Mouse (Mus musculus) left cerebral cortex, adult 9 months (tissue): ENCODE results near the gene Glis1.
A peak's percentile ranks its signal among the peaks of the same experiment; 100 is the strongest.

Experiments used
- DNase-seq, 2 experiments: peaks; one replicate each; pipeline ENCODE4 v3.0.0; 2022; ENCODE audit warnings: low spot score in 2 of 2

Gene Glis1

DNA sequence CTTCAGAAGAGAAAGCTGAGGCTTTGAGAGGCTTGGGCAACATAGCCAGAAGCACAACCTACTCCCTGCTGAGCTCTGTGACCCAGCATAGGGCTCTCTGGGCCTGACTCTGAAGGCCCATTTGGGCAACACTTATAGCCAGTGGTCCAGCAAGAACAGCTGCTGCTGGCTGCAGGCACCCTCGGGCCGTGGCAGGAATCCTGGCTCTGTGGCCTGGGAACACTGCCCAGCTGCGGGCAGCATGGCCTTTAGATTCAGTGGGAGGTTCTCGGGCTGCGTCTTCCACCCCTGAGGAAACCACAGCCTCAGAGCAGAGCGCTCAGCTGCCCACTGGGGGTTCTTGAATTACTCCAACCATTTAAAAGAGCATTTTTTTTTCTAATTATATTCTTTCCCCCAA is 189.5 kb downstream of the Glis1 start:
- no peak for DNase-seq

DNA sequence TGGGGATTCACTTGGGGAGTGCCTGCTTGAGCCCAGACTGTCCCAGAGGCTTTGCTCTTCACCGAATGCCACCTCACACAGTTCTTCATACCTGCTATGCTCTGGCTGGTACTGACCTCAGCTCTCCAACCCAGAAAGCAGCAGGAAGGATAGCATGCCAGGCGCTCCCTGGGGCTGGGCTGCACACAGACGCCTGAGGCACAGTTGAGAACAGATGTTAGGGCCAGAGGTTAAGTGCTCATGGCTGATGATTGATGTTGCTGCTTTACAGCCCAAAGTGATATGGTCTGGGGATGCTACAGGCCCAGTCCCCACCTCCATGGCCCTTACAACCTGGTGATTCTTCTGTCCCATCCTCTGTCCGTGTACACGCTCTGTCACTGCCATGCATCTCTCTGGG is 190.6 kb downstream of the Glis1 start:
- no peak for DNase-seq

DNA sequence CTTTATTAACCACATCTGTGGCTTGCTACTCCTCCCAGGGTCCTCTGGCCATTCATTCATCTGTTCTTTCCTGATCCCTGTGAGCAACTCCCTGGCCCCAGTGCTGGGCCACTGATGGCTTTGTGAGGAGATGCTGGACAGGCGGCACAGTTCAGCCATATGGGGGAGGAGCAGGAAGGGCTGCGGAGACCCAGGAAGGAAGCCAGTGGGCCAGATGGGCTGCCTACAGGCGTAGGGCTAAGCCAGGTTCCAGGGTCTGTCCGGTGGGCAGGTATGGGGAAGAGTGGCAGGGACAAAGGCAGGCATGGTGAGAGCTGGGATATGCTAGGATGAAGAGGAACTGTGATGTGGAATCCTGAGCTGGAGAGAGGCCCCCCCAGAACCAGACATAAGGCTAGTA is 193.8 kb downstream of the Glis1 start:
- no peak for DNase-seq

DNA sequence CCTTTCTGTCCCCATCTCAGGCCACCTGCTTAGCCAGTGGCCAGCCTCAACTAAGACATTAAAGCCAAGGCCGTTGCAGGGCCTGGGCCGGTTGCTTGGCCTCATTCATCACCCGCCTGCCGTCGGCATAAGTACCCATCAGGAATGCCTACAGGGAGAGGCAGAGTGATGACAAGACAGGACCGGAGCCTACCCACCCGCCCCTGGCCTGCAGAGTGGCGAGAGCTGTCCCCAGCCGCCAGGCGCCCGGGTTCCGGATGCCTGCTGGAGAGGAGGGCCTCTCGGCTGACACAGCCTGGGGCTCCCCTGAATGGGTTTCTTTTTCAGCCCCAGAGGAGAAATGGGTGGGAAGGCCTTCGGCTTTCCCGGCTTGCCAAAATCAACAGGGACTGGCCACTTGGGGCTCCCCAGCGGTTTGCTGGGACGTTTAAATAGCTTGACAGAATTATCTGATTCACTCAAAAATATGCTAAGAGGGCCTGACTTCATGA is 194.6 kb downstream of the Glis1 start:
- no peak for DNase-seq

DNA sequence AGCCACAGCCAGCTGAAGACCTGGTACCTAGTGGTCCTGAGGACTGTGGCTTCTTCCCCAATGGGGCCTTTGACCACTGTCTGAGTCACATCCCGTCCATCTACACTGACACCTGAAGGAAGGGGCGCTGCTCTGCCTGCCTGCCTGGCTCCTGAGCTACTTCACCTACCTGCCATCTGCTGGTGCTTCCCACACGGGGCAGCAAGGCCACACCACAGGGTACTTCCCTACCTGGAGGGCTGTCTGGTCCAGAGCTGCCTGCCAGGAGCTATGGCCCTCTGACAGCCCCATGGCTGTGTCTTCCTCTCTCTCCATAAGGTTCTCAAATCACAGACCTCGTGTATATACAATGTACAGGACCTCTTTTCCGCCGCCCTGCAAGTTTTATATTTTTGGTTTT is 200.2 kb downstream of the Glis1 start:
- DNase-seq: no peak

DNA sequence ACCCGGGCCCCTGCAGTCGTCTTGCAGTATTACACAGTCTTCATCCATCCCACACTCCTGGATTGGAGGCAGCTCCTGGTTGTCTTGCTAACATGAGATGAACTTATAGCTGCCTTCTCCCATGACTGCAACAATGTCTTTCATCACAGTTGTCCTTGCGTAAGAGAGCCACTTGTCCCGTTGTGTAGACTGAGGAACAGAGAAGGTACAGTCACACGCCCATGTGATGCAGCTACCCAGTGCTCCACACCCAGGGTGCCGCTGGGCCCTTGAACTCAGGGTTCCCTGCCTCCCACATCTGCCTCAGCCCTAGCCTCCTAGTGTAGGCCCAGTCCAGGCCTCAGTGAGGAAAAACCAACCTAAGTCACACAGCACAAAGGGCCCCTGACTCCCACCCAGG is 201.7 kb downstream of the Glis1 start:
- DNase-seq: no peak

DNA sequence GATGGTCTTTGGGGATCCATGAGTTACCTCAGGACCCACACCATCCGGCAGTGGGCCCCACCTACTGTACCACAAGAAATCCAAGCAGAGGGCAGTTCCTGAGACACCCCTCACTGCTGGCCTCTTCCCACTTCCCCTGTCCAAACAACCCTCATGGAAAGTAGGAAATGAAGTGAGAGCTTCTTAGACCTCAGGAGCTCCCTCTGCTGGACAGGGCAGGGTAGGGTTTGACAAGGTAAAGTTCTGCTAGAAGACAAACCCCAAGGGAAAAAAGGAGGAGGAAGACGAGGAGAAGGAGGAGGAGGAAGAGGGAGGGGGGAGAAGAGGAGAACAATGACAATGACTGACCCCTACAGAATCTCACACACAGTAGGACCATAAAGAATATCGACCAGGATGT is 203.3 kb downstream of the Glis1 start:
- peak in 1 of 2 experiments; percentile 53 for DNase-seq

DNA sequence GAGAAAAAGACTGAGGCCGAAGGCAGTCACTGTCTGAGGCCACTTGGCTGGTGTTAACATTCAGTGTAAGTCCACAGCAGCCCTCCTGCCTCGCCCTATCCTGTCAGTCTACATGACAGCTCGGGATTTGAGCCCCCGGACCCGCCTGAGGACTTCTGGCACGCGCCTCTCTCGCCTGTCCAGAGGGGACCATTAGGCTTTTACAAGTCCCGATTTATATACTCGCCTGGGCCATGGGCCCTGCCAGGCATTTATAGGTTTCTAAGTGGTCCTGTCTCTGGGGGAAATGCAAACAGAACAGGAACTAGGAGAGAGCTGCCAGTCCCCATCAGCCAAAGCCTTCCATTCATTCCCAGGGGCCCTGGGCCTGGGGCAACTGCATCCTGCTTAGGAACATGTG is 203.9 kb downstream of the Glis1 start:
- DNase-seq: no peak

DNA sequence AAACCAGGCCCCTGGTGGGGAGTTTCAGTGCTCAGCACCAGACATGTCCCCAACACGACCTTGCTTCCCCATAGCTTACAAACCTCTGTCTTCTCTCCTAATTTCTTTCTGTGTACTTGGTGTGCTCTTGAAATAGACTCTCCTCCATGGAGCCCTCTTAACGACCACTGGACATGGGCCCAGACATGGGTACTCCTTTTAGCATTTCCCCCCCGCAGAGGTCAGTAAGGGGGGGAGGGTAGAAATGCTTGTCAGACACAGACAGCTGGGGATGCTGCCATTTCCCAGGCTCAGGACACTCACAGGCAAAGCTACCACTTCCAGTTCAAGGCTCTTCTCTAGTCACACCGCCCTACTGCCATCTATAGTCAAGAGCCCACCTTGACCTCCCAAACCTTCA is 207.2 kb downstream of the Glis1 start:
- no peak for DNase-seq

DNA sequence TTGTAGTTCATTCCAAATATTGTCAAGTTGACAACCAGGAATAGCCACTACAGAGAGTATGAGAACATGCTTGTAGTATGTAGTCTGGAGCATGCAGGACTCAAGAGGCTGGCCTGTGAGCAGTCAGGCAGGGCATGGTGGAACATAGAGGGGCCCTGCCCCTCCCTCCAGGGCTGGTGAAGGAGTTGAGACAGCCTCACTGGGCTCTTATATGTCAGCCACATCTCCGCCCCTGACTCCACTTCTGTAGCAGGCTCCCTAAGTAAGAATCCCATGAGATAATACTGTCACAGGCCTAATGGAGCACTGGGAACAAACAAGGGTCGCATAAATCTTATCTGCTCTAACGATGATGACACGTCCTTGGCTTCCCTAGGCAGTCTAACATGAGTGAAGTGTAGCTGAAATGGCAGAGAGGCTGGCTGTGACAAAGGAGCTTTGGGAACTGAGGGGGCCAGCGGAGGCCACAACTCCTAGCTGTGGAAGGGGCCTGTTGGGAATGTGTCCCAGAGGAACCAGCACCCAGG is 214.6 kb downstream of the Glis1 start:
- no peak for DNase-seq

DNA sequence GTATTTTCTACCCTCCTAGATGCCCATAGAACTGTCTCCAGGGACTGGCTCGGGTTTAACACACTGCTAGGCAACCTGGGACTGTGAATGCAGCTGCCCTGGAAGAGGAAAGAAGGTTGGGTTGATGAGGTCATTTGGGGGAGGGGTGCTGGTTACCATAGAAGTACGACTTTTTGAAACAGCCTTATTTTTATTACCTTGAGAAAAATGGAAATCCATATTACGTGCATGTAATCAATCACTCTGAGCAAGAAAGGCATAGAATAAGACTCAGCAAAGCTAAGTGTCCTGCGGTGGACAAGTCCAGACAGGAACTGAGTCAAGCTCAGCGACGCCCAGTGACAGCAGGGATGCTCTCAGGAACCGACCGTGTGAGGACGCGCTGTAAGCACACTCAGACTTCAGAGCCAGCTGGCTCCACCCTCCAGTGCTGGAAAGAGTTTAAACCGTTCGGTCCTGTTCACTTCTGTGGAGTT is 216.7 kb downstream of the Glis1 start:
- DNase-seq: no peak

DNA sequence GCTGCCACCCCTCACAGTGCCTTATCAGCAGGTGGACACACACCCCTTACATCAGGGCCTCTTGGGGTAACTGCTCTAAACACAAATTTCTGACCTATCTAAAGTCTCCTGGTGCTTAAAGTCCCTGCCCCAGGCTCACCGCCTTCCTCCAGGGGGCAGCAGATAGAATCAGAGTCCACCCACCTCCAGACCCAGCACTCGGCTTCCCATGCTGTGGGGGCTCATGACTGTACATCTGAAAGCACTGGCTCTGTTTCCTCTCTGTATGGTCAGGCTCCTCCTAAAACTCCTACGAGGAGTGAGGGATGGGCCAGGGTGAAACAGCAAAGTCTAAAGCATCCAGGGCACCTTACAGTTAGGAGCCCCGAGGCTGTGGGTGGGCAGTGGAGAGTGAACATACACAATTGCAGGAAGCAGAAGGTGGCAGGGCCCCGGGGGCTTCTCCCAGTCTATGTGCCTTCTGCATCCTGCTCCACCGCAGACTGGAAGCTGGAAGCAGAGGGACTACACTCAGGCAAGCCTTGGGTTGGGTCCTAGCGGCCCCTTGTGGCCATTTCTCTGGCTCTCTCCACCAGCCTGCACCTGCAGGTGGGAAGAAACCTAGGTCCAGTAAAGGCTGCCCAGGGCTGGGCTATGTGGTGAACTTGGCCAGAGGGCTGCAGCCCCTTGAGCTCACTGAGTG is 218.3 kb downstream of the Glis1 start:
- DNase-seq: peak in 1 of 2 experiments; percentile 86

DNA sequence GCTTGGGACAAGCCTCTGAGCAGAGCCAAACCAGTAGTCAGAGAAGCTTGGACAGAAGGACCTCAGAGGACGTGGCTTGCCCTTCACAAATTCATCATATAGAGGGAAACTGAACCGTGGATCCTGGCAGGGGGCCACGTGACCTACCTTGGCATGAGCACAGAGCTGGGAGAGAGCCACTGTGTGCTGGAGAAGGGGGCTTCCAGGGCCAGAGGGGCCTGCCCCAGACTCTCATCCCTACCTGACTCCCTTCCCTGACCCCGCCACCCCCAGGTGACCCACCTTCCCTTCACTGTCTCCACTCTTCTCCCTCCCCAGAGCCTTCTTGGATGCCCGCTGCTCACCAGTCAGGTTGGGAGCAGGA is 218.9 kb downstream of the Glis1 start:
- no peak for DNase-seq

DNA sequence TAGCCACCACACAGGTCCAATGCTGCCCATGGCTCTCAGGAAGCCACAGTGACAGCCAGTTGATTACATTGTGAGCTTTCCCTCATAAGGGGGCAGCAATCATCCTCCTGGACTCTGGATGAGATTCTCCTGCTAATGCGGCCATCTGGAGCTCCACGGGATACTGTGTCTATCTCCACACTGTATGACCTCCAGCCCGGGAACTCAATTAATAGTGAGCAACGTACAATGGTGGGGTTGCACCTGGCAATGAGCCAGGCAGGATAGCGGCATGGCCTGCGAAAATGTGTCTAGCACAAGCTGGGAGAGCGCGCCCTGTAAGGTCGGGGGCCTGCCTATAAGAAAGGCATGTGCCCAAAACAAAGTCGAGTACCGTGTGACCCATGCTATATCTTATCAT is 226.3 kb downstream of the Glis1 start:
- no peak for DNase-seq

DNA sequence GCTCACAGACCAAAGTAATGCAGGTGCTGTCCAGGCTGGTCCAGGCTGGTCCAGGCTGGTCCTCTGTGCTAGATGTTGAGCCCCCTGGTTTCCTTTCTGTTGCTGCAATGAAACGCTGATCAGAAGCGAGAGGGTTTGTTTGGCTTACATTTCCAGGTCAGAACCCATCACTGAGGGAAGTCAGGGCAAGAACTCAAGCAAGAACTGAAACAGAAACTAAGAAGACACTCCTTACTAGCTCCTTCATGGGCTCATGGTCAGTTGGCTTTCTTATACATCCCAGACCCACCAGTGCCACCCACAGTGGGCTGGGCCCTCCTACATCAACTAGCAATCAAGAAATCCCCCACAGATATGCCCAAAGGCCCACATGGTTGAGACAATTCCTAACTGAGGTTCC is 234.1 kb downstream of the Glis1 start:
- DNase-seq: no peak

DNA sequence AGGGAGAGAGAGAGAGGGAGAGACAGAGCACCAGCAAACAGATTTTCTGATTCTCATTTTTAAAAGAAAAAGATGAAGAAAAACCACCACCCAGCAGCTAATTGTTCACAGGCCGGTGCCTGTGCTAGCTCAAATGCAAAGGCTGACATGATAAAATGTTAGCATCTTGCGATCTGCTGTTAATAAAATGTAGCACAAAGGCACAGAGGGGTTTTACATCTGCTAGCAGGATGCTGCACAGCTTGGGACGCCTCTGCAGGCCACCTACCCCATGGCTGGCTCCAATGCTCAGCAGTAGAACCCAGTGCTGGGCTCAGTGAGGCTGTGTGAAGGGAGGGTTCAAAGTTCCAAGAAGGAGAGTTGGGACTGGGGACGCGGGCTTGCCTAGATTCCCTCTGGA is 236.3 kb downstream of the Glis1 start:
- no peak for DNase-seq

DNA sequence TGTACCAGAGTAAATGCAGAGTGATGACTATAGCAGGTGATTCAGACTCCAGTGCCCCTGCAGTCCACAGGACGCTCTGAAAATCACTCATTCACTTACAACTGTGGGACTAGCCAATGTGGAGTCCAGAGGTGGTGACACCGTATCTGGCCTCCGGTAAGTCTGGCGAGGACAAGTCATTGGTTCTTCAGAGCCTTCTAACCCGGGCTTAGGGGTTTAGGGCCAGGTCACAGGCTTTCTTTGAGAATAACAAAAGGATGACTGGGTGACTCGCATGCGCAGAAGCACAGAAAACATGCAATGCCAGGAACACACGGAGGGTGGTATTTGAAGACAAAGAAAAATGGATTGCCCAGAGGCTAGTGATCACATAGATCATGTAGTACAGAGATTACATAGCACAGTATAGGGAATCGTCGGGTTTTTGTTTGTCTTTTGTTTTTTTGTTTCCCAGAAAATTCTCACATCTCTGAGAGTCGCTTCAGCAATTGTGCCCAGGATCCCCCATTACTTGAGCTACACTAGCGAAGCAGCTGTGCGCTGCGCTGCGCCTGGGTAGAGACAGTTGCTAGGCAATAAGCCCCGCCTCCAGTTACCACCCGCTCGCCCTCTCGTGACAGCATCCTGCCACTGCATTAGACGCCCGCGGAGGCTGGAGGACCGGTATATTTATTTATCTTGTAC is 239.4 kb downstream of the Glis1 start:
- DNase-seq: peak; percentile 62 to 86

DNA sequence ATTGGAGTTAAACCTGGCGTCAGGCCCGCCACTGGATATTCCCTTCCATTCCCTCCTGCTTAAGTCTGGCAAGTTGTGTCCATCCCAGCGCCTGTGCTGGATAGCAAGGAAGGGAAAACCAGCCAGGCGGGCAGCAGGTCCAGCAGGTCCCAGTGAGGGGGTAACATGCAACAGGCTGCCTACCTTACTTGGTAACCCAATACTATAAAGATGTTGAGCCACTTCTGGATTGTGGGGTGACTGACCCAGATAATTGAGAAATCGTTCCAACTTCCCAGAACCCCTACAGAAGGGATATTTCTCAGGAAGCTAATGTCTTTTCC is 239.9 kb downstream of the Glis1 start:
- no peak for DNase-seq

DNA sequence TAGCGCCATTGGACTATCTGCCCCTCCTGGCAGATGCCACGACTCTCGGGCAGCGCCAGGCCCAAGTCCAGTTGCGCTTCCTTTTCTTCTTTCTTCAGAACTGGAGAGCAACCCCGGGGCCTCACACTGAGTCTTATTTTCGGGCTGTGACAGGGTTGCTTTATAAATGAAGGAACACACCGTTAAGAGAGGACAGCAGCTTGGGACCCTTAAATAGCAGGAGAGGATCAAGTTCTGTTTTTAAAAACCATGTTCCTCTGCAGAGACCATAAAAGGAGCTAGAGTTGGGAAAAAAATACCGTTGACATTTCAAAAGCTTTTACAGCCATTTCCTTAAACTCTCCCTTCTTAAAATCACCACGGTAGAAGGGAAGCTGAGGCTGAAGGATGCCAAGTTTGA is 241.3 kb downstream of the Glis1 start:
- DNase-seq: no peak

DNA sequence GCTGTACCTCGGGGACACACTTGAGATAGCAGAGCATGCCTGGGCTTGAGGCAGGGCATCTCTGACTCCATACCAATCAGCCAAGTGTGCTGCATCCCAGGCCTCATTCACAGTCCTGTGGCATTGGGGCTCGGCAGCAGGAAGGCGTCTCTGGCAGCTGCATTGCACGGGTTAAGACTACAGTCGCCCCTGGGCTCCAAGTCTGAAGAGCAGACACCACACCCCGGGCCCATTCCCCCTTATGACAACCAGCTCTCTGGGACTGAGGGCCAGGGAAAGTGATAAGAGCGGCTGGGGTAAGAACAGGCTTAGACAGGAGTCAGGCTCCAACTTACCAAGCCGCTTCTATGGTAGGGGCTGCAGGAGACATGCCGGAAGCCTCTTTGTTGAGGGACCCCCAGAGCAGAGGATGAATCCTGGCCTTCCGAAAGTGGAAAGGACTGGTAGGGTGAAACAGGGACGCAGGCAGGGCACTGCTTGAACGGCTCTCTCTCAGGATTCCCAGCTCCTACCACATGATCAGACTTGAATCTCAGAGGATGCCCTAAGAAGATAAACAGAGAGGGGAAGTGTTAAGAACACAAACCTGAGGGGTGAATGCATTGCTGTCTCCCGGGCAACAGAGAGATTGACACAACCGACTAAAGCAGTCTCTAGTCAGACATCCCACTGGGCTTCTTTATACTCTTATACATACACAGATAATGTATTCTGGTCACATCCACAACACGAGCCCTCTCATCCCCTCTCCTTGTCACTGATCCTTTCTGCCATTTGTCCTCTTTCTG is 246.1 kb downstream of the Glis1 start:
- no peak for DNase-seq

DNA sequence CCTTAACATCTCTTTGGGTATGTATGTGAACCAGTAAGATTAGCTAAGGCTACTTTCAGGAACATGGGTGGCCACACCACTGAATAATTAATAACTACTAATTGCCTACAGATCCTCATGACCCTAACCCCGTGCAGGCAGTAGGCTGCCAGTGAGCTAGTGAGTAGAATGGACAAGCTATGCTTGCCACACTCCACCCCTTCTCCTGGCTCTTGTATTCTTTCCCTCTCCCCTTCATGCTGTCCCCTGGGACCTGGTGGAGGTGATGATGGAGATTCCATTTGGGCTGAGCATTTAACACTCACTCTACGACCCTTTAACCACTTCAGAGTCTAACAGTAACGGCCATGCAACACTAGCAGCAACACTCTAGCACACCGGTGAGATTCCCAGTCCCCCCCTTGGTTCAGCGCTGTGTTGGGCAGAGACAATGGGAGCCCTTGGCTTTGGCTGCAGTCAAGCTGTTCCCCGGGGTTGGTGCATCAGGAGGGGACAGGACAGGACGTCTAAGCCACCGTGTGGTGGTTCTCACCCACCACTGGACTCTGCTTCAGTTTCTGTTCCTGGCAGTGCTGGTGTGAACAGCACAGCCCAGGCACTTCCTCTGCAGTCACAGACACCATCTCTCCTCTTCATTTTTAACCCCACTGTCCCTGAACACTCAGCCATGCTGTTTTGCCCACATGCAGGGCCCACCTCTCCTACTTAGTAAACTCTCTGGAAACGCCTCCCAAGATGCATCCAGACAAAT is 246.9 kb downstream of the Glis1 start:
- DNase-seq: no peak
